Mouse (Mus musculus) neural tube, embryonic 14.5 days (tissue): ENCODE data around the gene Grk6. TPM values are rescaled to one million over a fixed set of nuclear protein-coding genes. Genes with fewer than 3 reads are reported as not detected.
A peak's percentile ranks its signal among the peaks of the same experiment; 100 is the strongest.

Experiments
- ATAC-seq: fragments of 200-750 bp; cut with Nextera tagmentation; 2 replicates; pipeline ENCODE4 v1.8.0; 2017; ENCODE audit warnings: low read depth, mild to moderate bottlenecking, moderate TSS enrichment, moderate library complexity
- H3K27ac ChIP-seq: fragments of 300-500 bp; sonication (generic); 2 replicates; pipeline ENCODE4 v1.5.1; 2014; ENCODE audit warnings: low read depth, mild to moderate bottlenecking, control low read depth, low read length, moderate library complexity, mixed read lengths
- H3K27me3 ChIP-seq: fragments of 300-500 bp; sonication (generic); 2 replicates; pipeline ENCODE4 v1.6.1; 2014; ENCODE audit warnings: low read length; ENCODE audit not compliant: control insufficient read depth, insufficient read depth
- H3K36me3 ChIP-seq: fragments of 300-500 bp; sonication (generic); 2 replicates; pipeline ENCODE4 v1.6.1; 2014; ENCODE audit warnings: low read length, mixed read lengths; ENCODE audit not compliant: control insufficient read depth, insufficient read depth
- H3K4me1 ChIP-seq: fragments of 300-500 bp; sonication (generic); 2 replicates; pipeline ENCODE4 v1.6.1; 2014; ENCODE audit warnings: low read length; ENCODE audit not compliant: control insufficient read depth, insufficient read depth
- H3K4me2 ChIP-seq: fragments of 300-500 bp; sonication (generic); 2 replicates; pipeline ENCODE4 v1.6.1; 2014; ENCODE audit warnings: mild to moderate bottlenecking, low read depth, low read length, control low read depth
- H3K4me3 ChIP-seq: fragments of 300-500 bp; sonication (generic); 2 replicates; pipeline ENCODE4 v1.5.1; 2014; ENCODE audit warnings: low read depth, low read length, control low read depth, mixed read lengths
- H3K9ac ChIP-seq: fragments of 300-500 bp; sonication (generic); replicated peaks from 2 replicates; pipeline ENCODE4 v1.6.1; 2014; ENCODE audit warnings: low read depth, mild to moderate bottlenecking, control low read depth, low read length, mixed read lengths
- H3K9me3 ChIP-seq: fragments of 300-500 bp; sonication (generic); 2 replicates; pipeline ENCODE4 v1.6.1; 2016; ENCODE audit warnings: low read length; ENCODE audit not compliant: control insufficient read depth
- WGBS: fragments of 180-500 bp; shearing (Covaris S2); extraction: QIAGEN DNeasy Blood & Tissue Kit; methylation state at CpG from one replicate; pipeline ENCODE4 v1.1.7; 2014; 5-methylcytosine and 5-hydroxymethylcytosine counted together
- polyA plus RNA-seq: library from polyadenylated mRNA; unstranded; fragments of >200 nt; fragmentation: Nextera tagmentation; extraction: Ambion mirVana; gene quantifications from 2 replicates; pipeline ENCODE4 v1.2.1, GENCODE M21; 2014

Grk6 gene
- polyA plus RNA-seq, 1 experiment from 2014 or later = 39.0 TPM

DNA sequence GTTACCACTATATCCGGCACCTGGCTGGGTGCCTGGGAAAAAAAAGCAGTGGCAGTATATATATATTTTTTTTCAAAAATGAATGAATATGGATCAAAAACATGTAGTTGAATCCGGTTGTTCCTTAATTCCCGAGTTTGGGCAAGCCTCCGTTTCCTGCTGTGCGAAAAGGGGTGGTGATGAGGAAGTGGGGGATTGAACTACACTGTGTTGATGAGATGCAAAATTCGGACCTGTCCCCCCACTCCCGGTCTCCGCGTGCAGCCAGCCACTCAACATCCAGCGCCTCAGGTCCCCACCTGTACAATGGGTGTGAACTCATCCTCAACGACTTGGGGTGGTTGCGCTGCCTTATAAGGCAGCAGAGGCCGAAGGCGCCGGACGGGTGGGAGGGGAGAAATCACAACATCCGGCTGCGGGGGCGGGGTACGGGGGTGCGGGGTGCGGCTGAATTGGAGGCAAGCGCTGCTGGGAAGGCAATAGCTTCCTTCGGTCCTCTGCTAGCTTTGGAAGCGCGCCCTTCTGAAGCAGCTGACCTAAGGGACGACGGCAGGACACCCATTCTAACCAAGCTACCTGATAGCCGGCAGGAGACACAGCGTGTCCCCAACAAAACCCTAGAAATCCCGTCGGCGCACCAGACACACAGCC, 461 bp upstream of the Grk6 start:
- ATAC-seq = peak; percentile 76
- Histone ChIP-seq H3K4me1 (peaks cover 26% of the 10 kb centered on the region), H3K27me3 (no peaks in the 10 kb centered on the region), H3K9me3 (no peaks in the 10 kb centered on the region), H3K4me2 (peak overlapping the region; percentile 67), H3K4me3 (peak overlapping the region; percentile 79), H3K27ac (peak overlapping the region; percentile 91), H3K9ac (peak overlapping the region; percentile 56), H3K36me3 (no peaks in the 10 kb centered on the region)
- WGBS = 1% methylated on average over 33 of the region's 33 CpGs

DNA sequence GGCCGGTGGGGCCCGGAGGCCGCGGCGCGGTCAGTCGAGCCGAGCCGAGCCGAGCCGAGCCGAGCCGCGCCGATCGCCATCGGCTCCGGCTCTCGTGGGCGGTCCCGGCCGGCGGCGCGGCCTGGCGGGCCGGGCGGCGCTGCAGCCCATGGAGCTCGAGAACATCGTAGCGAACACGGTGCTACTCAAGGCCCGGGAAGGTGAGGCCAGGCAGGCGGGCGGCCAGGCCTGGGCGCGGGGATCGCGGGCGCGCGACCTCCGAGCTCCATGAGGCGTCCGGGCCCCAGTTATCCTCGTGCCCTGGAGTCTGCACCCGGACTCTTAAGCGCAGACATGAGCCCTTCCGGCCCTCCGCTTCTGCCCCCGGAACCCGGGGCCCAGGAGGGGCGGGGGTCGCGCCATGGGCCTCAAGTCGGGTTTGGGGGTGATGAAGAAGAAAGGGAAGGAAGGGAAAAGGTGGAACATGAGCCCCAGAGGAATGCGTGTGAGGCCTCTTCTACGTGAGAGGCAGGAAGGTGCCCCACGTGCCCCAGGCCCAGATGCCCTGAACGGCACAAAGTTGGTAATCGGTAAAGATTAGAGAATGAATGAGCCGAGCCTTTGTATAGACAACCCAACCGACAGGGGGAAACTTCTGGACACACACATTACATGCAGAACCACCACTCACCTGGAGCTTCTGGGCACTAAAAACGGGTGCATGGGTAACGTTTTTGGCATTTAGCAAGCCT, 654 bp downstream of the Grk6 start:
- WGBS = 0% methylated on average over 62 of the region's 66 CpGs
- Histone ChIP-seq H3K27ac (peak overlapping the region; percentile 91), H3K27me3 (no peaks in the 10 kb centered on the region), H3K9me3 (no peaks in the 10 kb centered on the region), H3K36me3 (peaks cover 6% of the 10 kb centered on the region), H3K4me3 (peak overlapping the region; percentile 79), H3K4me2 (peak overlapping the region; percentile 84), H3K4me1 (peaks cover 26% of the 10 kb centered on the region), H3K9ac (peak overlapping the region; percentile 83)
- no peak; the same call in 1 of the 2 replicates for ATAC-seq

DNA sequence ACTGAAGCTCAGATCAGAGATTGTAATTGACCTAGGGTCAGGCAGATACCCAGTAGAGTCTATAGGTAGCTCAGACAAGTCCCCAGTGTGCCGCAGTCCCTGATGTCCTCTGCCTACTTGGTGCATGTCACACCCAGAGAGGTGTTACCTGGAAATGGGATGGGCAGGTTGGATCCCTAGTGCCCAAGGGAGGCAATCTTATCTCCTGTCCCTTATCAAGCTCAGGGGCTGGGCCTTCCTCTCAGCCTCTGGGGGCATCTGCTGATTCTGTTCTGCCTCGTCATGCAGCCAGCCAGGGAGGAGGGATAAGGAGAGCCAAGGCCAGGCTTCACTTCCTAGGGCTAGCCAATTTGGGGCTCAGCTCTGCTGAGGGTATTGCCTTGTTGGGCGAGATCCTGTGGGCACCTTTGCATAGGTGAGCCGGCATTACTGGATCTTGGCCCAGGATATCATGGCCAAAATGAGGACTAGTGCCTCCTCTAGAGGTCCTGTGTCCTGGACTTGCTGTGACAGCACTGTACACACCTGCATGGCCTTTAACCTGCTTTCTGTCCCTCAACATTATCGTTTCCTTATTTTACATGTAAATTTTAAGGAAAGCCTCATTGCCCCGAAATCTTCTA, 1.7 kb downstream of the Grk6 start:
- Histone ChIP-seq H3K36me3 (peaks cover 15% of the 10 kb centered on the region), H3K4me2 (peak overlapping the region; percentile 84), H3K4me3 (no peak overlapping the region), H3K4me1 (peaks cover 26% of the 10 kb centered on the region), H3K9ac (peak overlapping the region; percentile 83; the same call in 1 of the 2 replicates), H3K9me3 (no peaks in the 10 kb centered on the region), H3K27ac (no peak overlapping the region), H3K27me3 (no peaks in the 10 kb centered on the region)
- ATAC-seq = no peak
- 82% methylated on average over 6 of the region's 6 CpGs for WGBS

DNA sequence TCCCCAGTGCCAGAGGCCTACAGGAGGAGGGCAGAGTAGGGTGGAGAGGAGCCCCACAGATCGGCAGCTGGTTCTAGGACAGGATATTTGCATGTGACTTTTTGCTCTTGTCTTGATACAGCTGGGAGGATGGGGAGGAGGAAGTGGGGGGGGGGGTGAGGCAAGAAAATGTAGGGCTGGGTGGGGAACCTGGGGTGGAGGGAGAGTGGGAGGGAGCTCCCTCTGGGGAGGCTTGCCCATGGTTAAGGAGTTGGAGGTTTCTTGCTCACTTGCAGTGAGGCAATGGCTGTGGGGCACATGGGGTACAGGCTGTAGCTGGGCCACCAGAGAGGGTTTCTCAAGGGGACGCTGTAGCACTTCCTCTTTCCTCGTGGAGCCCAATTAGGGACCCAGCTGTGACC, 2.7 kb downstream of the Grk6 start:
- Histone ChIP-seq H3K9ac (no peak overlapping the region), H3K4me2 (no peak overlapping the region), H3K27ac (no peak overlapping the region), H3K9me3 (no peaks in the 10 kb centered on the region), H3K27me3 (no peaks in the 10 kb centered on the region), H3K4me3 (no peak overlapping the region), H3K36me3 (peaks cover 24% of the 10 kb centered on the region), H3K4me1 (peaks cover 26% of the 10 kb centered on the region)
- 66% methylated on average over 3 of the region's 3 CpGs for WGBS
- ATAC-seq = no peak

DNA sequence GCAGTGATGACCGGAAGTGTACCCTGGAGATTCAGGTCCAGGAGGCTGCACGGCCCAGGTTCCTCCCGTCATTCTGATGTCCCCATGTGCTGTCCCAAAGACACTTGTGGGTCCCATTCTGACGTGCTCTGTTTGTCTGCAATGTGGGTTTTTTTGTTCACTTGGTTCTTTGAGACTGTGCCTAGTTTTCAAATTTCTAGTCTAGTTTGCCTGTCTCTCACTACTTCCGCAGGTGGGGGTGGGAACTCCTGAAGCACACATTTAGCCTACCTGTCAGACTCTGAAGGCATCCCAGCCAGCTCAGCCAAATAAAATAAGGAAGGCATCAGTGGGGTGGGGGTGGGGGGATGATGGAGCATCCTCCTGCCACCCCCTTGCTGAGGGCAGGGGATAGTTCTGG, 3.3 kb downstream of the Grk6 start:
- Histone ChIP-seq H3K27me3 (no peaks in the 10 kb centered on the region), H3K4me3 (no peak overlapping the region), H3K9me3 (no peaks in the 10 kb centered on the region), H3K4me1 (peaks cover 26% of the 10 kb centered on the region), H3K9ac (no peak overlapping the region), H3K4me2 (no peak overlapping the region), H3K27ac (no peak overlapping the region), H3K36me3 (peaks cover 30% of the 10 kb centered on the region)
- 93% methylated on average over 5 of the region's 5 CpGs for WGBS
- no peak for ATAC-seq

DNA sequence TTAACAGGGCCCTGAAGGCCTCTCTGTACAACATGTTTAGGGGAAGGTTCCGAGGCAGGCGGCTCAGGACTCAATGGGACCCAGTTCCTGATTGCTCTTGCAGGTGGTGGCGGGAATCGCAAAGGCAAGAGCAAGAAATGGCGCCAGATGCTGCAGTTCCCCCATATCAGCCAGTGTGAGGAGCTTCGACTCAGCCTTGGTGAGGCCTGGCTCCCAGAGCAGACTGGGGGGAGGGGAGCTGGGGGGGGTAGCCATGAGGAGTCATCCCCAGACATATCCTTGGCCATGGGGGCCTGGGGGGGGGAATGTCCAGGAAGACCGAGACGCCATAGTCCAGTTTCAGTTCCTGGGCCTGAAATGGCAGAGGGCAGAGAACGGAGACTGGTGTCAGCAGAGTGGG, 4.3 kb downstream of the Grk6 start:
- H3K9me3 ChIP-seq = no peaks in the 10 kb centered on the region
- WGBS = 94% methylated on average over 9 of the region's 9 CpGs
- H3K9ac ChIP-seq = no peak overlapping the region
- no peak overlapping the region for H3K4me3 ChIP-seq
- H3K36me3 ChIP-seq = peaks cover 38% of the 10 kb centered on the region
- no peak overlapping the region for H3K4me2 ChIP-seq
- peaks cover 19% of the 10 kb centered on the region for H3K4me1 ChIP-seq
- no peak for ATAC-seq
- H3K27me3 ChIP-seq = no peaks in the 10 kb centered on the region
- no peak overlapping the region for H3K27ac ChIP-seq

DNA sequence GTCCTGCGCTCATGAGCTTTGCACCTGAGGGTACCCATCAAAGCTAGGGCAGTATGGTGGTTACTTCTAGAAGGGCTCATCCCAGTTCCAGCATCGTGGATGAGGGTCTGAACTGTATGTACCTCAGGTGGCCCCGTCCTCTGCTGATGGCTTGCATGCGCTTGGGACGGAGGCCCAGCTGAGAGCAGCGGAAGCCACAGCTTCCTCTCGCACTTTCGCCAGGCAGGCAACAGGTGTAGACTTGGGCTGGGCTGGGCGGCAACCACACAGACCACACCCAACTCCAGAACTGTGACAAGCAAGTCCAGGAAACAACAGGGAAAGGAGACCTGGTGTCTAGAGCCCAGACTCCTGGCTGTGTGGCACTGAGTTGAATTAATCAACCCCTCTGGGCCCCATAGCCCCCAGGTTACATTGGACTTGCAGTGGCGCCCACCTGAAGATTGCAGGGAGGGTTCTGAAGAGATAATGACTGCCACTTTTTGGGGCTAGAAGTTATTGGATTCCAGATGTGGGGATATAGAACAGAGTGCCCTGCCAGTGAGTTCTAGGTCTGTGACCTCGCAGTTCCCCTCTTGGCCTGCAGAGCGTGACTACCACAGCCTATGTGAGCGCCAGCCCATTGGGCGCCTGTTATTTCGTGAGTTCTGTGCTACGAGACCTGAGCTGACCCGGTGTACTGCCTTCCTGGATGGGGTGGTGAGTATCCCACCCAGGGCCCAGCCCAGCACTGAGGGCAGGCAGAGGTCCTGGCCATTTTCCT, 5.0 kb downstream of the Grk6 start:
- peaks cover 43% of the 10 kb centered on the region for H3K36me3 ChIP-seq
- 94% methylated on average over 17 of the region's 17 CpGs for WGBS

DNA sequence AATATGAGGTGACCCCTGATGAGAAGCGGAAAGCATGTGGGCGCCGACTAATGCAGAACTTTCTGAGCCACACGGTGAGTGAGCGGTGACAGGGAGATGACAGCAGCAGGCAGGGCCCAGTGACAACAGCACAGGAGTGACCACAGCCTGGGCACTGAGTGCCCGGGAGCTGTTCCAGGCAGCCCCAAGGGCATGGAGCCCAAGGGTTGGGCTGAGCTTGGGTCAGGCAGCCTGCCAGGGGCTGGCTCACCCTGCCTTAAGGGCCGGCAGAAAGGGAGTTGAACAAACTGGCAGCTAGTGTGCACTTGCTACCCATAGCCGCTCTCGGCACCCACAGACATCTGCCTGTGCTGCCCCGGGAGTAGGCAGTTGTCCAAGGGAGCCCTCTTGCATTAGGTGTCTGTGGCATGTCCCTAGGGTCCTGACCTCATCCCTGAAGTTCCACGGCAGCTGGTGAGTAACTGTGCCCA, 5.7 kb downstream of the Grk6 start:
- Histone ChIP-seq H3K4me2 (no peak overlapping the region), H3K9ac (no peak overlapping the region), H3K4me1 (peaks cover 19% of the 10 kb centered on the region), H3K4me3 (no peak overlapping the region), H3K27ac (no peak overlapping the region), H3K9me3 (no peaks in the 10 kb centered on the region), H3K36me3 (peaks cover 43% of the 10 kb centered on the region), H3K27me3 (no peaks in the 10 kb centered on the region)
- no peak for ATAC-seq
- WGBS = 96% methylated on average over 11 of the region's 11 CpGs

More for the DNA sequence above, 5.0 kb downstream of the Grk6 start:
- no peak overlapping the region for H3K9ac ChIP-seq
- H3K4me2 ChIP-seq = no peak overlapping the region
- H3K27me3 ChIP-seq = no peaks in the 10 kb centered on the region
- no peak for ATAC-seq
- peaks cover 19% of the 10 kb centered on the region for H3K4me1 ChIP-seq
- H3K27ac ChIP-seq = no peak overlapping the region
- no peaks in the 10 kb centered on the region for H3K9me3 ChIP-seq
- no peak overlapping the region for H3K4me3 ChIP-seq
